Mouse (Mus musculus) urinary bladder, postnatal 25 days (tissue): Measurements from ENCODE around the gene Gemin2.
"Not testable (repeated sequence)": the region's sequence is repeated elsewhere in the genome, so short reads cannot be mapped to it uniquely, and the experiment has no call there.

ENCODE experiments used
- DNase-seq: peaks from one replicate; pipeline ENCODE4 v3.0.0; 2022; ENCODE audit warnings: low spot score

Gene Gemin2

DNA sequence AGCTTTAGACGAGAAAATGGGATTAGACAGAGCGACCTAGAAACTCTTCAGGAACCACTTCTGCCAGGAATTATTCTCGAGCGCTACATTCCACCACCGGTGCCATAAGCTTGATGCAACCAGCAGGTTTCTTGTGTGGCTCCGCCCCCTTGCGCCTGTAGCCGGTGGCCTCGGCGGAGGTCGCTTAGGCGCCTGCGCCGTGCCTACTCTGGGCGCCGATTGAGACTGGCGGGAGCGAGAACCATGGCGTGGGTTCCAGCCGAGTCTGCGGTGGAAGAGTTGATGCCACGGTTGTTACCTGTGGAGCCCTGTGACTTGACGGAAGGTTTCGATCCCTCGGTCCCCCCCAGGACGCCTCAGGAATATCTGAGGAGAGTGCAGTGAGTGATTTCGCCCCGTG is at the start of gene Gemin2:
TSS of gene Gemin2 (plus strand) at position 160 of the 400 bp plus-strand sequence.
- DNase-seq: peak; percentile 84

- no peak for DNase-seq
Measured at GRCm38 (mm10) chr12:58964583-58964982, 48.6 kb upstream of the Gemin2 start.

DNA sequence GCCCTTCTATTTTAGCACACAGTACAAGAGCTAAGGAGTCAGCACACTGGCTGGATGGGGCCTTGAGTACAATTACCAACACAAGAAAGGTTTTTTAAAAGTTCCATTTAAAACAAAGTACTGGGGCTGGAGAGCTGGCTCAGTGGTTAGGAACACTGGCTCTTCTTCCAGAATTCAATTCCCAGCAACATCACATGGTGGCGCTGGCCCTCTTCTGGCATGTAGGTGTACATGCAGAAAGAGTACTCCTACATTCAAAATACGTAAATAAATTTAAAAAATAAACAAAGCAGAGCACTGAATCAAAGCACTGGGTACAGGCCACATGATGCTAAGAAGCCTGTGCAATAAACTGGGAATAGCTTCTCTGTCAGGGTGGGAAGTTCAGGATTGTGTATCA is 36.2 kb upstream of the Gemin2 start:
- DNase-seq: no peak

- DNase-seq: not testable (repeated sequence)
Measured at GRCm38 (mm10) chr12:58981178-58981661, 32.0 kb upstream of the Gemin2 start.

DNA sequence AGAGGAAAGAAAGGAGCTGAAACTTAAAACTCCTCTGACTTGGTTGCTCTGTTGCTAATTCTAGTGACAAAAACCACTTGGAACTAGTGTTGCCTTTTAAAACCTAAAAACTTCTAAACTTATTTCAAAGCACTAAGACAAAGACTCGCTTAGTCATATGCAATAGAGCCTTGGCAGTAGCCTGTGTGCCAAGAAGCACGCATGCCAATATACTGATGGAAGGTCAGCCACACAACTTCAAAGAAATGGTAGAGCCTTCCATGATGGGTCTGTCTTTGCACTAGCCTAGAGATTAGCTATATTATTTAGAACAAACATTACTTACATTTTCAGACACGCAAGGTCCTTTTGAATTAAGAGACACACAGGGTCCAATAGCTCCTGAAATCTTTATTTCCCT is 27.4 kb upstream of the Gemin2 start:
- DNase-seq: no peak

- DNase-seq: no peak
Measured at GRCm38 (mm10) chr12:59010482-59010881, 2.7 kb upstream of the Gemin2 start.

GRCm38 (mm10) chr12:59011275-59011843 is 1.8 kb upstream of the Gemin2 start:
- no peak for DNase-seq

DNA sequence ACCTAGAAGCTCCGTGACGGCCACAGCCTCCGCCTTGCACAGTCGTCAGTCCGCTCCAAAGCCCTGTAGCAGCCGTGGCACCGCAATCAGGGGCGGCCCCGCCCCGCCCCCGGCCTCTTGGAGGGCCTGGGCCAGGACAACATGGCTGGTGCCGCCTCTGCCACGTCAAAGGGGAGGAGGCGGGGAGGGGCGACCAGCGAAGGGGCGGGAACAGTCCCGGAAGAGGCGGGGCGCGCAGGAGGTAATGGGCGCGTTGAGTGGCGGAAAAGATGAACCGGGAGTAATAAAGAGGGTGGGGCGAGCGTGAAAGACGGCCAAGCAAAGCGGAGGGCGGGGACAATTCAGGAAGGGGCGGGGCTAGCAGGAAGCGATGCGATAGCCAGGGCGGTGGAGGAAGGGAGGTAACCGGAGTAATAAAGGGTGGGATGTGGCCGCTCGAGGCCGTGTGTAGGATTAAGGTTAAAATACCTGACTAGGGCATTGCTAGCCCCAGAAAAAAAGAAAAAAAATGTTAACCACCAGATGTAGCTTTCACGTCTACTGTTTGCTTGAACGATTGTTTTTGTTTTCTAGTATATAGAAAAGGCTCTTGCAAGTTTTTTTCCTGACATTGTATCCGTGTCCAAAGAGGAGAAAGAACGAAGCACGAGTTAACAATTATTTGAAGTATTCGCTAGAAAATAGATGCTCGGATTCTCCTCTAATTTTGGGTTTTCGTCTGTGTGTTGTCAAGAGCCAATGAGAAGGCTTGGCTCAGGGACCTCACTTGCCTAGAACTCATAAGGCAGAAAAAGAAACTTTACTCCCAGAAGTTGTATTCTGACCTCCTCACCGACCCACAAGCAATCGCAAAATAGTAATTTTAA is 1.1 kb upstream of the Gemin2 start, which contains the start of gene Sec23a:
TSS of gene Sec23a (minus strand) at position 174 of the 866 bp plus-strand sequence.
- peak; percentile 96 for DNase-seq

DNA sequence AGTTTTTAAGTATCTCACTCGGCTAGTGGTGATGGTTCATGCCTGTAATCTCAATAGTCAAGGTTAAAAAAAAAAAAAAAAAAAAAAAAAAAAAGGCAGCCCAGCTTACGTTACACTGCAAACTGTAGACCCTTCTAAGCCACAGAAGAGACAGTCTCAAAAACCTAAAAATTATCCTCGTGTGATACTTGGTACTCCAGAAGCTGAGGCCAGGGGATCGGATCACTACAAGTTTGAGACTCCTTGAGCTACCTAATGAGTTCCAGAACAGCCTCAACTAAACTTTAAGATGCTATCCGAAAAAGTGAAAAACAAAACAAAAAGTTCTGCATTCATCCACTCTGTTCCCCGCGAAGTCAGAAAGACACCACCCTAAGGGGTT is 492 bp upstream of the Gemin2 start:
- no peak for DNase-seq

- DNase-seq: no peak
Measured at GRCm38 (mm10) chr12:59017970-59018369, 4.8 kb downstream of the Gemin2 start.

DNA sequence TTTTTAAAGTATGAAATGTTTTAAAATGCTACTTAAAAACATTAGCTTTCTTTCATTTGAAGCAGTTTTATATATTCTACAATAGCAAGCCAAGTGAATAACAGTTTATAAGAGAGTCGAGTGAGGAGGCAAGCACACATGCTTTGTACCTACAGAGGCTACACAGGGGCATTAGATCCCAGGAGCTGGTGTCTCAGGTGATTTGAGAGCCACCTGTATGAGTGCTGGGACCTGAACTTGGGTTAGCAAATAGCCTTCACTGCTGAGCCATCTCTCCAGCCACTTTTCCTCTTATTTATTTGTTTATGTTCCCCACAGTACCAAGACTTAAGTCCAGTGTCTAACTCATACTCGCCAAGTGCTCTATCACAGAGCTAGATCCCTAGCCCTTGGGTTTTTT is 6.7 kb downstream of the Gemin2 start:
- DNase-seq: no peak

DNA sequence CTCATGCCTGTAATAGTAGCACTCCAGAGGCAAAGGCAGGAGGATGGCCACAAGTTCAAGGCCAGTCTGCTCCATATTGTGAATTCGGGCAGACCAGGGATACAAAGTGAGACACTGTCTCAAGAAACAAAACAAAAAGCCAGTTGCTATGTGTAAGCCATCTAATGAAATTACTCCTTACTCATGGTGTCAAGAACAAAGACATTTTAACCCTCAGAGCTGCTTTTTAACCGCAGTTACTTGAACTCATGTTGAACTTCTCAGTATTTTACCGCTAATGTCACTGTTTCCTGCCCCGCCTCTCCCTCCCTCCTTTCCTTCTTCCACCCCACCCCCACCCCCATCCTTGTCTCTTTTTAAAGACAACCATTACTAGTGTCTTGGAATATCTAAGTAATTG is 8.1 kb downstream of the Gemin2 start:
- no peak for DNase-seq

GRCm38 (mm10) chr12:59032101-59032500 is 18.9 kb downstream of the Gemin2 start:
- DNase-seq: no peak

- DNase-seq: no peak
Measured at GRCm38 (mm10) chr12:59039162-59039970, 26.2 kb downstream of the Gemin2 start.

DNA sequence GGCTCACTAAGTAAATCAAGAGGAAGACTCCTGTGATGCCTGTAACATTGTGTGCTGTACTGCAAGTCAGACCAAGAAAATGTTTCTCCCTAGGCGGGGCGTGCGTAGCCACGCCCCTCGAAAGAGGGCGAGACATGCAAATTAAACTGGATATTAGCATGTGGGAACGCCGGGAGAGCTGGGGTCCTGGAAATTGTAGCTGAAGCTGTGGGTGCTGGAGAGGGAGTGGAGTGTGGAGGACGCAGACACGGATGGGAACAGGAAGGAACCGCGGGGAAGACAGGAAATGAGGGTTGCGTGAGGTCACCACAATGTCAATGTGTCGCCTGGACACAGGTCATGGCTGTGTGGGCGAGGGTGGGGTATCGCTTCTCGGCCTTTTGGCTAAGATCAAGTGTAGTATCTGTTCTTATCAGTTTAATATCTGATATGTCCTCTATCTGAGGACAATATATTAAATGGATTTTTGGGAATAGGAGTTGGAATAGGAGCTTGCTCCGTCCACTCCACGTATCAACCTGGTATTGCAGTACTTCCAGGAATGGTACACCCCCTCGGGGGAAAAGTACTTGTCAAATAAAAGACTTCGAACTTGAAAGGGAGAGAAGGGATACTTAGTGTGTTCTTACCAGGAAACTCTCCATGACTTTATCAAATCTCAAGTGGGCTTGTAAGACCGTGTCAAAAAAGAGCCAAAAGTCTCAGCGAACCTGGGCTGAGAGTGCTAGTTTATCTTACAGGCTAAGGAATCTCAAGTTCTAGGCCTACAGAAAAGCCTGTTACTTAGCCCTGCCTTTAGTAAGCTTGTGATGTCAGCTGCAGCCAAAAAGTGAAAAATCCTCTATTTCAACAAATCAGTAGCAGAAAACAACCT is 27.0 kb downstream of the Gemin2 start:
- DNase-seq: peak; percentile 19

DNA sequence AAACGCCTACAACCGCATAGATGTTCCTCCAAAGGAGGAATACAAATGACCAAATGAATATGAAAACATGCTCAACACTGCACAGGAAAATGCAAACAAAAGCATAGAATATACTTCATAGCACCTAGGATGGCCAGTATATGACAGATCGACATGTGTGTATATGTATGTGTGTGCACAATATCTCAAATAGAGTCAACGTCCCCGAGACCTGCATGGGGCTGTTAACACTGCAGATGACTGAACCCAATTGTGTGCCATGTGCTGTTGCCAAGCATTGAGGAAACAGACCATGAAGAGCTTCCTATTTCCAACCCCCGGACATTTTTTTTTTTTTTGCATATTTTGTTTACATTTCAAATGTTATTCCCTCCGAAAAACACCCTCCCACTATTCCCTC is 27.7 kb downstream of the Gemin2 start:
- DNase-seq: no peak

DNA sequence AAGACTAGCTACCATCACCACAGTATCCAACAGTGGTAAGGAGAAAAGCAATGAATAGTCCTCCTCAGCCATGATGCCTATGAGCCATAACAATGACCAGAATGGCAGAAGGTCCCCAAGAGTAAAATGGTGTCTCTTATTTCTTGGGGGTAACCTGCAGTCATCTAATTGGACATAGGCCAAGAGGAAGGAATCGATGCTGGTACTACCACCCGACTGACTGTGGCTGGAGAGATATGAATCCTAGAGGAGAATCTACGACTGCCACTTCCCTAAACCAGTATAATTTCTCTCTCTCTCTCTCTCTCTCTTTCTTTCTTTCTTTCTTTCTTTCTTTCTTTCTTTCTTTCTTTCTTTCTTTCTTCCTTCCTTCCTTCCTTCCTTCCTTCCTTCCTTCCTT is 39.3 kb downstream of the Gemin2 start:
- no peak for DNase-seq

GRCm38 (mm10) chr12:59053166-59053565 is 40.0 kb downstream of the Gemin2 start:
- DNase-seq: no peak

- DNase-seq: no peak
Measured at GRCm38 (mm10) chr12:59053976-59054375, 40.8 kb downstream of the Gemin2 start.

- no peak for DNase-seq
Measured at GRCm38 (mm10) chr12:59055196-59055850, 42.1 kb downstream of the Gemin2 start.

- no peak for DNase-seq
Measured at GRCm38 (mm10) chr12:59056222-59056621, 43.0 kb downstream of the Gemin2 start.
